Mouse (Mus musculus) neutrophil, adult 59 days (primary cell): ENCODE measurements around the gene Prh1. TPM values are rescaled to one million over a fixed set of nuclear protein-coding genes. Genes with fewer than 3 reads are reported as not detected.

Experiments used
- total RNA-seq, 2 experiments: library from RNA; stranded (reverse); gene quantifications; 1 replicate in 1 of 2; 2 replicates in 1 of 2; pipeline ENCODE4 v1.2.4; 2023

The Prh1 gene
- not detected for total RNA-seq

GRCm38 (mm10) chr6:132569509-132569908, at the start of gene Prh1:
Gene Prh1, plus strand, starts transcription at chr6:132569809.

DNA sequence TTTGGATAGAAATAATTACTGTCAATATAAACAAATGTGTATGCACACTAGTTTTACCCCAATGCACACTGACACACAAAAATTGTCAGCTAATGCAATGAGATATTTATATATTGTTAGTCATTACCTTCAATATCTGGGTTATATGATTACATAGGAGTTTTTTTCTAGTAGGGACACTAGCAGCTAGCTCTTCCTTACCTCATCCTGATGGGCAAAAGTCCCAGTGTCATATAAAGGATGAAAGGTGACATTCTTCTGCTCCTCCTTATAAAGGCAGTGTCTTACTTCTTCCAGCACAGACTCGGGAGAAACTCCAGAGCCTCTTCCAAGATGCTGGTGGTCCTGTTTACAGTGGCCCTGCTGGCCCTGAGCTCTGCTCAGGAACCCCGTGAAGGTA, 26.0 kb downstream of the Prh1 start, which contains the start of gene Prp2:
Gene Prp2, plus strand, starts transcription at position 301 of the 400 bp plus-strand sequence.

Other genes with a start within 250 kb of the Prh1 start
- not detected for gene Gm8882, start 205.7 kb upstream of the Prh1 start, total RNA-seq
- gene Prp2, start 26.1 kb downstream of the Prh1 start, total RNA-seq, result not detected
- not detected for gene A630073D07Rik, start 81.7 kb downstream of the Prh1 start, total RNA-seq
- gene Tas2r120, start 87.1 kb downstream of the Prh1 start, total RNA-seq, result not detected
- not detected for gene Tas2r121, start 131.2 kb downstream of the Prh1 start, total RNA-seq
- gene Tas2r122, start 142.1 kb downstream of the Prh1 start, total RNA-seq, result not detected
- gene Tas2r115, start 168.2 kb downstream of the Prh1 start, total RNA-seq, result not detected
- not detected for gene Tas2r124, start 184.9 kb downstream of the Prh1 start, total RNA-seq
- not detected for gene Tas2r102, start 192.3 kb downstream of the Prh1 start, total RNA-seq
- not detected for gene Tas2r136, start 208.4 kb downstream of the Prh1 start, total RNA-seq
- not detected for gene Tas2r117, start 233.0 kb downstream of the Prh1 start, total RNA-seq